Mouse (Mus musculus) gastrocnemius, postnatal 4 days (tissue): ENCODE measurements around the gene Mta3. TPM values are rescaled to one million over a fixed set of nuclear protein-coding genes. Genes with fewer than 3 reads are reported as not detected.

Experiments used
- DNase-seq, 2 experiments: peaks; one replicate each; pipeline ENCODE4 v3.0.0; 2021 to 2022; ENCODE audit warnings: low spot score in 2 of 2, mixed read lengths in 2 of 2
- long read RNA-seq, 2 experiments: library from polyadenylated mRNA; stranded (forward); transcript quantifications; one replicate each; pipeline ENCODE4 v2.0.0; 2021
- total RNA-seq, 2 experiments: library from RNA; stranded (reverse); gene quantifications; 2 replicates each; pipeline ENCODE4 v1.2.3; 2021

Mta3 gene
- total RNA-seq = 10 to 100 TPM; 20.0 to 20.9 TPM
- long read RNA-seq, experiment 1, transcript Mta3-203 (14 exons, 1,723 nt) = major isoform, 8 of 26 reads
- long read RNA-seq, experiment 1, partial matches to known transcripts = 2 of 26 reads
- long read RNA-seq, experiment 1, other reads (novel, unspliced or antisense) = 14 of 26 reads
- long read RNA-seq, experiment 2, transcript Mta3-203 (14 exons, 1,723 nt) = major isoform, 7 of 26 reads
- long read RNA-seq, experiment 2, partial matches to known transcripts = 3 of 26 reads
- long read RNA-seq, experiment 2, other reads (novel, unspliced or antisense) = 14 of 26 reads

- peak; percentile 54 to 70 for DNase-seq
Observed at GRCm38 (mm10) chr17:83706116-83706593, at the start of gene Mta3. Gene Mta3 (plus strand): TSS chr17:83706163.

GRCm38 (mm10) chr17:83657375-83657774, 48.6 kb upstream of the Mta3 start:
- no peak for DNase-seq

GRCm38 (mm10) chr17:83658943-83659342, 47.0 kb upstream of the Mta3 start:
- no peak for DNase-seq

GRCm38 (mm10) chr17:83664761-83665160, 41.2 kb upstream of the Mta3 start:
- DNase-seq = no peak

- DNase-seq = no peak
Observed at GRCm38 (mm10) chr17:83666597-83667287, 39.2 kb upstream of the Mta3 start.

GRCm38 (mm10) chr17:83667934-83668690, 37.9 kb upstream of the Mta3 start:
- no peak for DNase-seq

- DNase-seq = no peak
Observed at GRCm38 (mm10) chr17:83672685-83673084, 33.3 kb upstream of the Mta3 start.

GRCm38 (mm10) chr17:83677370-83677769, 28.6 kb upstream of the Mta3 start:
- DNase-seq = no peak

GRCm38 (mm10) chr17:83681977-83682376, 24.0 kb upstream of the Mta3 start:
- no peak for DNase-seq

- no peak for DNase-seq
Observed at GRCm38 (mm10) chr17:83684475-83684874, 21.5 kb upstream of the Mta3 start.

GRCm38 (mm10) chr17:83690418-83690817, 15.5 kb upstream of the Mta3 start:
- no peak for DNase-seq

- DNase-seq = no peak
Observed at GRCm38 (mm10) chr17:83691379-83691778, 14.6 kb upstream of the Mta3 start.

GRCm38 (mm10) chr17:83693941-83694340, 12.0 kb upstream of the Mta3 start:
- no peak for DNase-seq

- DNase-seq = no peak
Observed at GRCm38 (mm10) chr17:83695785-83696184, 10.2 kb upstream of the Mta3 start.

- no peak for DNase-seq
Observed at GRCm38 (mm10) chr17:83699062-83699724, 6.8 kb upstream of the Mta3 start.

GRCm38 (mm10) chr17:83700125-83700524, 5.8 kb upstream of the Mta3 start:
- DNase-seq = no peak

GRCm38 (mm10) chr17:83704469-83704868, 1.5 kb upstream of the Mta3 start:
- DNase-seq = no peak

GRCm38 (mm10) chr17:83705352-83706115, 429 bp upstream of the Mta3 start:
- peak in 1 of 2 experiments; percentile 40 for DNase-seq

GRCm38 (mm10) chr17:83706594-83707126, 697 bp downstream of the Mta3 start:
- DNase-seq = peak in 1 of 2 experiments; percentile 43

- DNase-seq = no peak
Observed at GRCm38 (mm10) chr17:83707372-83707771, 1.4 kb downstream of the Mta3 start.
